Comparison of ENCODE assay signal across 18 mouse cellular contexts in genomic region chr15:92679541-92679940, GRCm38 (mm10).
A peak's percentile ranks its signal among the peaks of the same experiment; 100 is the strongest.
DNase-seq lines count a peak whose midpoint lies in the region; ATAC-seq and TF ChIP-seq lines count a peak whose summit lies in the region.
"Had no signal": no experiment of that assay in that cellular context is flagged by ENCODE, and none has a peak within 500 bp of the region (broad histone marks: within the 10 kb centered on the region; RNA-seq: fewer than 3 reads in every experiment).

No protein-coding gene starts in this region.

- no peak for ATAC-seq in forebrain, embryonic 14.5 days
- ATAC-seq in forebrain, embryonic 13.5 days, result no peak
- no peak for ATAC-seq in midbrain, embryonic 14.5 days (ENCODE audit: low FRiP score, low TSS enrichment)
- no peak for ATAC-seq in midbrain, embryonic 16.5 days
- ATAC-seq: intestine, embryonic 15.5 days had no signal

- TF ChIP-seq CTCF in brain, embryonic 14.5 days (IDR thresholded peaks at IDR 0.05; ENCODE audit: borderline replicate concordance, extremely low read depth, insufficient read depth, insufficient read length), result no peak

- H3K4me3 ChIP-seq in forebrain, embryonic 14.5 days (ENCODE audit: low read depth, low read length), result no peak overlapping the region
- H3K4me3 ChIP-seq in forebrain, embryonic 13.5 days, result no peak overlapping the region
- H3K4me3 ChIP-seq in midbrain, embryonic 14.5 days (replicated peaks; ENCODE audit: low read depth, low read length), result no peak overlapping the region
- no peak overlapping the region for H3K4me3 ChIP-seq in midbrain, embryonic 16.5 days (ENCODE audit: low read depth, low read length)
- H3K4me3 ChIP-seq: embryonic facial prominence, embryonic 13.5 days; forebrain, embryonic 12.5 days; heart, embryonic 10.5 days; hindbrain, embryonic 12.5 days; intestine, embryonic 15.5 days had no signal

- no peaks in the 10 kb centered on the region for H3K36me3 ChIP-seq in forebrain, embryonic 14.5 days (ENCODE audit: control insufficient read depth, insufficient read depth, low read length)
- H3K36me3 ChIP-seq in forebrain, embryonic 13.5 days (ENCODE audit: poor library complexity, severe bottlenecking), result no peaks in the 10 kb centered on the region
- no peaks in the 10 kb centered on the region for H3K36me3 ChIP-seq in midbrain, embryonic 14.5 days (ENCODE audit: control insufficient read depth, insufficient read depth, low read length)
- H3K36me3 ChIP-seq in midbrain, embryonic 16.5 days (ENCODE audit: control insufficient read depth, insufficient read depth, low read length), result peaks cover 3% of the 10 kb centered on the region; the same call in 1 of the 2 replicates
- H3K36me3 ChIP-seq: embryonic facial prominence, embryonic 13.5 days; forebrain, embryonic 12.5 days; heart, embryonic 10.5 days; hindbrain, embryonic 12.5 days; intestine, embryonic 15.5 days had no signal

- no peak overlapping the region for H3K27ac ChIP-seq in forebrain, embryonic 14.5 days (ENCODE audit: low read depth, low read length)
- no peak overlapping the region for H3K27ac ChIP-seq in forebrain, embryonic 13.5 days
- H3K27ac ChIP-seq in midbrain, embryonic 14.5 days (replicated peaks; ENCODE audit: low read depth, low read length), result no peak overlapping the region
- no peak overlapping the region for H3K27ac ChIP-seq in midbrain, embryonic 16.5 days (ENCODE audit: low read length)
- H3K27ac ChIP-seq: embryonic facial prominence, embryonic 13.5 days; forebrain, embryonic 12.5 days; heart, embryonic 10.5 days; hindbrain, embryonic 12.5 days; intestine, embryonic 15.5 days had no signal

- TF ChIP-seq POLR2A in brain, embryonic 14.5 days (IDR thresholded peaks at IDR 0.05; ENCODE audit: borderline replicate concordance, extremely low read depth, insufficient read depth, insufficient read length, poor library complexity, severe bottlenecking), result no peak

- no peak overlapping the region for H3K9ac ChIP-seq in forebrain, embryonic 14.5 days (ENCODE audit: low read length)
- no peak overlapping the region for H3K9ac ChIP-seq in forebrain, embryonic 13.5 days
- H3K9ac ChIP-seq in midbrain, embryonic 14.5 days (replicated peaks; ENCODE audit: low read length), result no peak overlapping the region
- H3K9ac ChIP-seq in midbrain, embryonic 16.5 days (ENCODE audit: low read depth, low read length), result no peak overlapping the region
- H3K9ac ChIP-seq: embryonic facial prominence, embryonic 13.5 days; forebrain, embryonic 12.5 days; hindbrain, embryonic 12.5 days; intestine, embryonic 15.5 days had no signal

- WGBS in forebrain, embryonic 14.5 days, result 67% methylated on average over 6 of the region's 6 CpGs
- 75% methylated on average over 6 of the region's 6 CpGs for WGBS in forebrain, embryonic 13.5 days
- WGBS in midbrain, embryonic 14.5 days, result 92% methylated on average over 6 of the region's 6 CpGs
- WGBS in midbrain, embryonic 16.5 days, result 81% methylated on average over 6 of the region's 6 CpGs

- H3K9me3 ChIP-seq in forebrain, embryonic 14.5 days (replicated peaks; ENCODE audit: control insufficient read depth, low read length), result no peaks in the 10 kb centered on the region
- no peaks in the 10 kb centered on the region for H3K9me3 ChIP-seq in forebrain, embryonic 13.5 days (replicated peaks)
- no peaks in the 10 kb centered on the region for H3K9me3 ChIP-seq in midbrain, embryonic 14.5 days (ENCODE audit: control insufficient read depth, low read length)
- H3K9me3 ChIP-seq in midbrain, embryonic 16.5 days (replicated peaks; ENCODE audit: control insufficient read depth, low read length, poor library complexity, severe bottlenecking), result no peaks in the 10 kb centered on the region
- H3K9me3 ChIP-seq: embryonic facial prominence, embryonic 13.5 days; forebrain, embryonic 12.5 days; heart, embryonic 10.5 days; hindbrain, embryonic 12.5 days; intestine, embryonic 15.5 days had no signal

- no peaks in the 10 kb centered on the region for H3K4me1 ChIP-seq in forebrain, embryonic 14.5 days (ENCODE audit: control insufficient read depth, insufficient read depth, low read length)
- no peaks in the 10 kb centered on the region for H3K4me1 ChIP-seq in forebrain, embryonic 13.5 days
- no peaks in the 10 kb centered on the region for H3K4me1 ChIP-seq in midbrain, embryonic 14.5 days (ENCODE audit: control insufficient read depth, insufficient read depth, low read length)
- peaks cover 3% of the 10 kb centered on the region; the same call in 1 of the 2 replicates for H3K4me1 ChIP-seq in midbrain, embryonic 16.5 days (ENCODE audit: control insufficient read depth, insufficient read depth, low read length)
- H3K4me1 ChIP-seq: forebrain, embryonic 12.5 days; heart, embryonic 10.5 days; intestine, embryonic 15.5 days had no signal

- no peaks in the 10 kb centered on the region for H3K27me3 ChIP-seq in forebrain, embryonic 14.5 days (replicated peaks; ENCODE audit: control insufficient read depth, insufficient read depth, low read length)
- no peaks in the 10 kb centered on the region for H3K27me3 ChIP-seq in forebrain, embryonic 13.5 days
- no peaks in the 10 kb centered on the region for H3K27me3 ChIP-seq in midbrain, embryonic 14.5 days (ENCODE audit: control insufficient read depth, insufficient read depth, low read length)
- H3K27me3 ChIP-seq in midbrain, embryonic 16.5 days (ENCODE audit: control insufficient read depth, insufficient read depth, low read depth, low read length), result no peaks in the 10 kb centered on the region
- H3K27me3 ChIP-seq: embryonic facial prominence, embryonic 13.5 days; hindbrain, embryonic 12.5 days; intestine, embryonic 15.5 days had no signal

- peak; percentile 67 for DNase-seq in forebrain, embryonic 14.5 days (ENCODE audit: low spot score)
- DNase-seq in midbrain, embryonic 14.5 days, result peak; percentile 23
- peak; percentile 74 for DNase-seq in brain, embryonic 14.5 days (ENCODE audit: low read depth)
- DNase-seq in right cerebral cortex, postnatal 4 days, result peak; percentile 49
- DNase-seq: adrenal gland, adult 2 months; adrenal gland, postnatal 25 days; cerebellum, adult 9-10 months; gastrocnemius, postnatal 10 days; heart, adult 18-20 months; heart, postnatal 10 days; heart, postnatal 4 days had no signal

- H3K4me2 ChIP-seq in forebrain, embryonic 14.5 days (ENCODE audit: low read length), result no peak overlapping the region
- H3K4me2 ChIP-seq in forebrain, embryonic 13.5 days, result no peak overlapping the region
- no peak overlapping the region for H3K4me2 ChIP-seq in midbrain, embryonic 14.5 days (ENCODE audit: low read length)
- no peak overlapping the region for H3K4me2 ChIP-seq in midbrain, embryonic 16.5 days (ENCODE audit: low read length)
- H3K4me2 ChIP-seq: embryonic facial prominence, embryonic 13.5 days; forebrain, embryonic 12.5 days; hindbrain, embryonic 12.5 days; intestine, embryonic 15.5 days had no signal

Comparison
In these comparisons a context has a peak if more than half of its experiments do, and no peak if none do; other contexts are left out.
1. DNase-seq: peak in every context shown above with its lines; median percentile 74 in brain, embryonic 14.5 days; 67 in forebrain, embryonic 14.5 days; 49 in right cerebral cortex, postnatal 4 days; 23 in midbrain, embryonic 14.5 days.